Mouse (Mus musculus) ovary, postnatal 10 days (tissue): Measurements from ENCODE around the gene 1110059G10Rik.

ENCODE experiments used
- DNase-seq: peaks from one replicate; pipeline ENCODE4 v3.0.0; 2022; ENCODE audit warnings: low spot score

Gene 1110059G10Rik

GRCm38 (mm10) chr9:122950643-122951475 lies at the start of gene 1110059G10Rik, which contains the start of gene Kif15:
Gene 1110059G10Rik (minus strand): TSS chr9:122951000.
Gene Kif15 (plus strand): TSS chr9:122951046.
- DNase-seq = peak; percentile 92

- no peak for DNase-seq
These were observed 48.4 kb upstream of the 1110059G10Rik start for GRCm38 (mm10) chr9:122999193-122999586.

GRCm38 (mm10) chr9:122998406-122999192 lies 47.8 kb upstream of the 1110059G10Rik start:
- no peak for DNase-seq

GRCm38 (mm10) chr9:122928915-122929314 lies 21.9 kb downstream of the 1110059G10Rik start:
- no peak for DNase-seq

- peak; percentile 62 for DNase-seq
These were observed 27.8 kb downstream of the 1110059G10Rik start, which contains the start of gene Zfp105 for GRCm38 (mm10) chr9:122922936-122923381. Gene Zfp105 (plus strand): TSS chr9:122923072.

GRCm38 (mm10) chr9:122922436-122922835 lies 28.4 kb downstream of the 1110059G10Rik start:
- DNase-seq = no peak

- peak; percentile 36 for DNase-seq
These were observed 47.9 kb downstream of the 1110059G10Rik start for GRCm38 (mm10) chr9:122902717-122903535.

GRCm38 (mm10) chr9:122901047-122901446 lies 49.8 kb downstream of the 1110059G10Rik start:
- no peak for DNase-seq
